Mouse (Mus musculus) kidney, postnatal 10 days (tissue): ENCODE measurements at regions not wholly inside any gene's neighbourhood (a gene's known extent, or its start where the extent isn't known, plus 50 kb on each side); places are given as distances from the start of the nearest gene placed in this dataset.

Experiments
- DNase-seq: peaks from one replicate; pipeline ENCODE4 v3.0.0; 2021; ENCODE audit warnings: mixed read lengths

- DNase-seq, result peak; percentile 41
Observed at GRCm38 (mm10) chr16:87783561-87784304, 85.0 kb downstream of the Bach1 start.

- DNase-seq, result peak; percentile 29
Observed at GRCm38 (mm10) chr16:87784405-87784994, 85.8 kb downstream of the Bach1 start.

GRCm38 (mm10) chr16:87789539-87789938 lies 90.8 kb downstream of the Bach1 start:
- DNase-seq, result no peak

DNA sequence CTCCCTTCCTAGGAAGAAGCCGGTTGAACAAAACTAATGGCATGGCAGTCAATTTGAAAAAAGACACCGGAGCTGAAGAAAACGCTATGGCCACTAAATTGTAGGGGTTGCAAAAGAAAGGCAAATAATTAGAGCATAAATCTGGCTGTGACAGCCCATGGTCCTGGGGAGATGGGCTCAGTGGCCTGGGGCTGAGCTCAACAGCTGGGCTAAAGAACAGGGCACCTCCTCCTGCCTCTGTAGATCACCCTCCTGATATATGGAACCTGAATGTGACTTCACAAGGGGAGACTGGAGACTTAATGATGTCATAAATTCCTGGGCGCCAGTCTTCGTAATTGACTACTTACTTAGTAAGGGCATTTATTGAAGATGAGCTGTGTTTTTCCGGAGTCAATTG lies 91.2 kb downstream of the Bach1 start:
- DNase-seq, result no peak

DNA sequence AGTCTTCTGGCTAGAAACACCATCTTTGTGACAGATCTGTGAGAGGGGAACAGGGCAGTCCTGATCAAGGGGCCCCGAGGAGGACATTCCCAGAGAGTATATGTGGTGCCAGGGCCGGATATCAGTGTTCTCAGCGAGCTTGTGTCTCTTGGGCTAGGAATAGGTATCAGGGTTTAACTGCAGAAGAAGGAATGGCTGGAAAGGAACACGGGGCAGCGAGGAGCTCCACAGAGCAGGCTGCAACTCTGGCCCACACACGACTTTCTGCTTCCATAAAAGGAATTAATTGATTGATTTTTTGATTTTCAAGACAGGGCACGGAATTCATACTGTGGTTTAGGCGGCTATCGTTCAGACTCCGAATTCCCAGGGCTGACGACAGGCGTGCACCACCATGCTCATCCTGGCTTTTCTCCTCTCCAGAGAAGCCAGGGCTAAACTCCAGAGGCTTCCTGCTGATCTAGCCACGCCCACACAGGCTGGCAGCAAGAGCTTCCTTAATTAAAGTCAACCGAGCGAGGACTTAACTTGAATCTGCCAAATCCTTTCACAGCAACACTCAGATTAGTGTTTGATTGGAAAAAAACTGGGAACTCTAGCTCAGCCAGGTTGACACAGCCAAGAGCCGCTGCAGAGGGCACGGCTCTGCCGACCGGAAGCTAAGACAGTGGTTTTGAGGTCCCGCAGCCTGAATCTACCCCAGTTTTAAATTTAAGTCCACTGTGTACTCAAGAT lies 97.9 kb downstream of the Bach1 start:
- DNase-seq, result peak; percentile 74

- DNase-seq, result no peak
Observed at GRCm38 (mm10) chr16:87802317-87802716, 103.6 kb downstream of the Bach1 start.

GRCm38 (mm10) chr16:87817590-87817989 lies 118.8 kb downstream of the Bach1 start:
- no peak for DNase-seq

DNA sequence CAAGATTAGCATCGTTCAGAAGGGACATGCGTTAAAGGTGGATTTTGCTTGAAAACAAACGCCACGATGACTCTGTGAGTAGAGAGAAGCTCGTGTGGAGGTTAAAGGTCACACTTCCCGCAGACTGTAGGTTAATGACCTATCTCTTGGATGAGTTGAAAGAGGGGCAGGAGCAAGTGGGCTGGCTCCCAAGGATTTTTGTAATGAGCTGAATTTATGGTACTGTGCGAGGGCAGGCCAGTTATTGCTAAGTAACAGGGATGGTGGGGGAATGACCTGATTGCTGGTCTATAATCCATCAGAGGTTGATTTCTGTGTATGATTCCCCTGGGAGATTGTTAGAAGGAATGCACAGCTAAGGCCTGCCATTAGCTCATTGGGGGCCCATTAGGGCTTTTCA lies 135.6 kb downstream of the Bach1 start:
- DNase-seq, result no peak

DNA sequence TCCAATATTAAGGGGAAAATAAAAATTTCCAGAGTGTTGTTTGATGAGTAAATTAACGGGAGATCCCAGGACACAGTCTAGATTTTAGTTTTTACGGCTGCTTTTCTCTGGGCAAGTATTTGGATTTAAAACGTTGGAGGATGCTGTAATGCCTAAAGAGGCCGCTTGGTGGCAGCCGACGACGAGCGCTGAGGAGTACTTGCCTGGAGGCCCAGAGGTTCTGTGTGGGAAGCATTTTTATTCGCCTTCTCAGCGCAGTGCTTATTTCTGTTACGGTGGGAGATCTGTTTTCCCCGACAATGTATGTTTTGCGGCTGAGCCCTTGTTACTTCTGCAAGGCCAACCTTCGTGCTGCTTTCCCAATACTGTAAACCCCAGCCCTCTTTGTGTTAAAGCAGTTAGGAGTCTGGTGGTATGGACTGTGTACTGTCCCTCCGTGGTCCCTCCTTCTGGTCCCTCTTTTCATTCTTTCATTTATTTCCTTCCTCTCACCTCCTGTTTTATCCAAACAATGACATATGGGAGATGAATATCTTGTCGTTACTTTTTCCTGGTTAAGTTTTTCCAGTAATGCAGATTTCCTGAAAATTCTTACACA lies 142.3 kb downstream of the Bach1 start:
- DNase-seq, result peak; percentile 87
